Mouse (Mus musculus): ENCODE measurements around the gene Ptn. TPM values are rescaled to one million over a fixed set of nuclear protein-coding genes. Genes with fewer than 3 reads are reported as not detected.

The Ptn gene
- total RNA-seq, 2 experiments from 2014 or later: 4.2 to 4.4 TPM

GRCm38 (mm10) chr6:36672399-36673221, 137.4 kb downstream of the Ptn start:
- DNase-seq (ENCODE audit: low spot score): no peak
- intact Hi-C loops (cut with DNase I): no loop called here

- intact Hi-C loops (cut with DNase I): no loop called here
- no peak for DNase-seq (ENCODE audit: low spot score)
Observed at GRCm38 (mm10) chr6:36671274-36671673, 138.7 kb downstream of the Ptn start.

Small RNA genes within 50 kb of the gene (microRNA-seq; reads per million reads assigned to microRNA genes)
- gene Gm25111: not detected

Measured in heart, postnatal 25 days (tissue).